Mouse (Mus musculus): Measurements from ENCODE around the gene Rhoc. TPM values are rescaled to one million over a fixed set of nuclear protein-coding genes. Genes with fewer than 3 reads are reported as not detected.

Gene Rhoc
- total and polyA plus RNA-seq, 3 experiments = 1.2 to 8.3 (median 7.9) TPM

GRCm38 (mm10) chr3:104811752-104812151 lies 23.6 kb downstream of the Rhoc start:
- no peak for DNase-seq (ENCODE audit: extremely low read depth)
- dilution Hi-C loops (cut with MboI; ENCODE audit: extremely low pct_ligation_motif_present, extremely low pct_unique_long_range_greater_than_20kb, low sequenced_read_pairs) (no loop called here), in situ Hi-C loops (cut with MboI; ENCODE audit: low pct_ligation_motif_present, low pct_unique_long_range_greater_than_20kb, low sequenced_read_pairs) (no loop called here)
- Histone ChIP-seq H3K9ac (ENCODE audit: insufficient read depth, low read depth) (no peak overlapping the region), H3K36me3 (replicated peaks in 1 of 2; ENCODE audit: control insufficient read depth in 1 of 2, insufficient read depth in 1 of 2, low read length in 1 of 2) (peaks cover 0 to 17% of the 10 kb centered on the region in 2 experiments), H3K79me2 (replicated peaks; ENCODE audit: control insufficient read depth, extremely low read depth, insufficient read depth, poor library complexity, severe bottlenecking) (no peaks in the 10 kb centered on the region), H3K27me3 (replicated peaks) (no peaks in the 10 kb centered on the region), H3K4me3 (replicated peaks in 1 of 3; ENCODE audit: low read depth in 2 of 3, low read length in 2 of 3, poor library complexity in 1 of 3) (no peak overlapping the region), H3K9me3 (replicated peaks; ENCODE audit: low read length) (no peaks in the 10 kb centered on the region), H3K4me2 (ENCODE audit: insufficient read depth, low read depth, poor library complexity, severe bottlenecking) (no peak overlapping the region), H3K4me1 (ENCODE audit: control insufficient read depth in 1 of 2, insufficient read depth in 2 of 2) (peaks cover 10 to 25% of the 10 kb centered on the region in 2 experiments), H3K27ac (ENCODE audit: insufficient read depth, low read depth) (no peak overlapping the region)
- TF ChIP-seq CHD2 (IDR thresholded peaks at IDR 0.05; ENCODE audit: low read length) = no peak

- peak overlapping the region; percentile 95 for H3K4me2 ChIP-seq (ENCODE audit: insufficient read depth, low read depth, poor library complexity, severe bottlenecking)
- dilution Hi-C loops (cut with MboI; ENCODE audit: extremely low pct_ligation_motif_present, extremely low pct_unique_long_range_greater_than_20kb, low sequenced_read_pairs) (no loop called here), in situ Hi-C loops (cut with MboI; ENCODE audit: low pct_ligation_motif_present, low pct_unique_long_range_greater_than_20kb, low sequenced_read_pairs) (no loop called here)
- H3K27ac ChIP-seq (ENCODE audit: insufficient read depth, low read depth) = no peak overlapping the region; the same call in 1 of the 2 replicates
- no peaks in the 10 kb centered on the region for H3K9me3 ChIP-seq (replicated peaks; ENCODE audit: low read length)
- H3K4me1 ChIP-seq (ENCODE audit: control insufficient read depth in 1 of 2, insufficient read depth in 2 of 2) = peaks cover 14 to 30% of the 10 kb centered on the region in 2 experiments
- peaks cover 0 to 13% of the 10 kb centered on the region in 2 experiments for H3K36me3 ChIP-seq (replicated peaks in 1 of 2; ENCODE audit: control insufficient read depth in 1 of 2, insufficient read depth in 1 of 2, low read length in 1 of 2)
- H3K79me2 ChIP-seq (replicated peaks; ENCODE audit: control insufficient read depth, extremely low read depth, insufficient read depth, poor library complexity, severe bottlenecking) = no peaks in the 10 kb centered on the region
- DNase-seq (ENCODE audit: extremely low read depth) = peak; percentile 47
- H3K27me3 ChIP-seq (replicated peaks) = no peaks in the 10 kb centered on the region
- TF ChIP-seq TBP (conservative IDR thresholded peaks at IDR 0.05; ENCODE audit: low read depth, low read length) = no peak
- TF ChIP-seq CHD1 (IDR thresholded peaks at IDR 0.05; ENCODE audit: low read depth, low read length) = no peak
- TF ChIP-seq EP300 (IDR thresholded peaks at IDR 0.05; ENCODE audit: low read length) = peak; percentile 49; the same call in 1 of the 2 replicates
- 0 out of 2 replicates have a peak, but pooled peaks have one; percentile 16 for TF ChIP-seq MEF2A (IDR thresholded peaks at IDR 0.05; ENCODE audit: borderline replicate concordance, low read depth, low read length)
- TF ChIP-seq POLR2A (IDR thresholded peaks at IDR 0.05; ENCODE audit: low read depth, low read length) = peak; percentile 43
- TF ChIP-seq CHD2 (IDR thresholded peaks at IDR 0.05; ENCODE audit: low read length) = 0 out of 2 replicates have a peak, but pooled peaks have one; percentile 42
- peak; percentile 49; the same call in 1 of the 2 replicates for TF ChIP-seq TCF12 (IDR thresholded peaks at IDR 0.05; ENCODE audit: low read depth, low read length)
- peak; percentile 57 for TF ChIP-seq ELF1 (IDR thresholded peaks at IDR 0.05; ENCODE audit: low read depth, low read length)
- no peak for TF ChIP-seq POLR2AphosphoS2 (IDR thresholded peaks at IDR 0.05; ENCODE audit: low read depth, low read length)
- TF ChIP-seq ETS1 (conservative IDR thresholded peaks at IDR 0.05; ENCODE audit: low read depth, low read length) = no peak
- TF ChIP-seq MXI1 (IDR thresholded peaks at IDR 0.05; ENCODE audit: low read depth, low read length) = no peak
- TF ChIP-seq JUN (IDR thresholded peaks at IDR 0.05; ENCODE audit: insufficient read depth, low read depth, low read length) = no peak
- no peak for TF ChIP-seq MAFK (IDR thresholded peaks at IDR 0.05; ENCODE audit: insufficient replicate concordance, low read length)
- TF ChIP-seq HCFC1 (IDR thresholded peaks at IDR 0.05; ENCODE audit: low read depth, low read length) = peak; percentile 25; the same call in 1 of the 2 replicates
- no peak for TF ChIP-seq MYC (IDR thresholded peaks at IDR 0.05; ENCODE audit: low read depth, low read length)
- no peak for TF ChIP-seq ZMIZ1 (IDR thresholded peaks at IDR 0.05; ENCODE audit: low read depth, low read length)
- no peak for TF ChIP-seq PAX5 (IDR thresholded peaks at IDR 0.05; ENCODE audit: low read length)
- no peak for TF ChIP-seq NELFE (IDR thresholded peaks at IDR 0.05; ENCODE audit: low read depth, low read length)
- peak; percentile 76; the same call in 1 of the 2 replicates for TF ChIP-seq IRF4 (IDR thresholded peaks at IDR 0.05; ENCODE audit: low read depth, low read length)
- TF ChIP-seq CTCF (conservative IDR thresholded peaks at IDR 0.05 in 1 of 2, IDR thresholded peaks at IDR 0.05 in 1 of 2; ENCODE audit: low read depth in 2 of 2, low read length in 2 of 2) = no peak
- TF ChIP-seq MAX (IDR thresholded peaks at IDR 0.05; ENCODE audit: low read length) = no peak; the same call in 1 of the 2 replicates
- no peak for TF ChIP-seq KAT2A (IDR thresholded peaks at IDR 0.05; ENCODE audit: insufficient replicate concordance, low read length)
- TF ChIP-seq GABPA (IDR thresholded peaks at IDR 0.05; ENCODE audit: insufficient replicate concordance, low read depth, low read length) = no peak
- TF ChIP-seq MAZ (IDR thresholded peaks at IDR 0.05; ENCODE audit: low read depth, low read length) = 0 out of 2 replicates have a peak, but pooled peaks have one; percentile 33
- no peak for TF ChIP-seq SMC3 (IDR thresholded peaks at IDR 0.05; ENCODE audit: low read depth, low read length)
- peak; percentile 16; the same call in 1 of the 2 replicates for TF ChIP-seq NRF1 (IDR thresholded peaks at IDR 0.05; ENCODE audit: low read depth, low read length)
- no peak for TF ChIP-seq RAD21 (IDR thresholded peaks at IDR 0.05; ENCODE audit: low read depth, low read length)
- TF ChIP-seq SIN3A (IDR thresholded peaks at IDR 0.05; ENCODE audit: low read length) = 0 out of 2 replicates have a peak, but pooled peaks have one; percentile 42
- TF ChIP-seq RCOR1 (conservative IDR thresholded peaks at IDR 0.05; ENCODE audit: low read depth, low read length) = no peak
- peak overlapping the region; percentile 53; the same call in 1 of the 2 replicates for H3K9ac ChIP-seq (ENCODE audit: insufficient read depth, low read depth)
- peak overlapping the region in 1 of 3 experiments; percentile 11 for H3K4me3 ChIP-seq (replicated peaks in 1 of 3; ENCODE audit: low read depth in 2 of 3, low read length in 2 of 3, poor library complexity in 1 of 3)
Observed at GRCm38 (mm10) chr3:104812254-104812653, 24.1 kb downstream of the Rhoc start.

All from CH12.LX (cell line).